Mouse (Mus musculus): Measurements from ENCODE around the gene Zcchc8. TPM values are rescaled to one million over a fixed set of nuclear protein-coding genes. Genes with fewer than 3 reads are reported as not detected.

Gene Zcchc8
- total and polyA plus RNA-seq, 3 experiments: 18.4 to 57.4 TPM; not detected in 1

- TF ChIP-seq MEF2A (IDR thresholded peaks at IDR 0.05; ENCODE audit: extremely low read depth, insufficient replicate concordance, low read depth, low read length, poor library complexity, severe bottlenecking): no peak
- no peak for TF ChIP-seq ZMIZ1 (IDR thresholded peaks at IDR 0.05; ENCODE audit: low read depth, low read length)
- no peak for TF ChIP-seq MAFK (IDR thresholded peaks at IDR 0.05; ENCODE audit: borderline replicate concordance, low read depth, low read length)
- TF ChIP-seq POLR2AphosphoS5 (IDR thresholded peaks at IDR 0.05; ENCODE audit: borderline replicate concordance, low read depth, low read length): no peak
- TF ChIP-seq POLR2AphosphoS2 (IDR thresholded peaks at IDR 0.05; ENCODE audit: low read length): no peak
- no peak for TF ChIP-seq USF1 (IDR thresholded peaks at IDR 0.05; ENCODE audit: low read depth, low read length)
- no peak for TF ChIP-seq MYB (IDR thresholded peaks at IDR 0.05; ENCODE audit: low read depth, low read length)
- TF ChIP-seq MYC (IDR thresholded peaks at IDR 0.05; ENCODE audit: low read depth, low read length): no peak
- TF ChIP-seq MAZ (IDR thresholded peaks at IDR 0.05; ENCODE audit: low read depth, low read length): no peak
- TF ChIP-seq UBTF (IDR thresholded peaks at IDR 0.05; ENCODE audit: borderline replicate concordance, insufficient read depth, low read depth, low read length): no peak
- TF ChIP-seq ELF1 (IDR thresholded peaks at IDR 0.05; ENCODE audit: low read depth, low read length): no peak
- no peak for TF ChIP-seq HCFC1 (IDR thresholded peaks at IDR 0.05; ENCODE audit: low read depth, low read length)
- TF ChIP-seq ZKSCAN1 (IDR thresholded peaks at IDR 0.05; ENCODE audit: low read depth, low read length): no peak
- no peak for TF ChIP-seq CHD2 (IDR thresholded peaks at IDR 0.05; ENCODE audit: low read length)
- TF ChIP-seq TBP (IDR thresholded peaks at IDR 0.05; ENCODE audit: low read depth, low read length): no peak
- TF ChIP-seq MXI1 (IDR thresholded peaks at IDR 0.05; ENCODE audit: low read depth, low read length): no peak
- no peak for TF ChIP-seq RCOR1 (IDR thresholded peaks at IDR 0.05; ENCODE audit: low read depth, low read length)
- H3K4me1 ChIP-seq (ENCODE audit: control insufficient read depth in 1 of 2, insufficient read depth in 2 of 2, low read length in 2 of 2): no peaks in the 10 kb centered on the region
- no peak overlapping the region for H3K27ac ChIP-seq (ENCODE audit: control insufficient read depth, low read depth, low read length)
- H3K9me3 ChIP-seq (replicated peaks; ENCODE audit: insufficient read depth, low read length): no peaks in the 10 kb centered on the region
- no peak overlapping the region for H3K4me3 ChIP-seq (ENCODE audit: control insufficient read depth in 1 of 2, insufficient read depth in 1 of 2, low read depth in 2 of 2, low read length in 2 of 2)
- no peak for DNase-seq (ENCODE audit: low read depth, low spot score)
- no peaks in the 10 kb centered on the region for H3K79me2 ChIP-seq (ENCODE audit: control insufficient read depth, insufficient read depth, low read length, poor library complexity)
- no peaks in the 10 kb centered on the region for H3K27me3 ChIP-seq (ENCODE audit: control insufficient read depth in 1 of 2, insufficient read depth in 2 of 2, low read length in 2 of 2)
- H3K9ac ChIP-seq (ENCODE audit: control insufficient read depth, low read depth, low read length, poor library complexity, severe bottlenecking): no peak overlapping the region
- peaks cover 0 to 1% of the 10 kb centered on the region in 2 experiments; a peak in 2 of 4 replicates for H3K36me3 ChIP-seq (ENCODE audit: control insufficient read depth in 1 of 2, insufficient read depth in 2 of 2, low read length in 2 of 2)
Measured at GRCm38 (mm10) chr5:123653287-123653801, 67.6 kb downstream of the Zcchc8 start.

DNA sequence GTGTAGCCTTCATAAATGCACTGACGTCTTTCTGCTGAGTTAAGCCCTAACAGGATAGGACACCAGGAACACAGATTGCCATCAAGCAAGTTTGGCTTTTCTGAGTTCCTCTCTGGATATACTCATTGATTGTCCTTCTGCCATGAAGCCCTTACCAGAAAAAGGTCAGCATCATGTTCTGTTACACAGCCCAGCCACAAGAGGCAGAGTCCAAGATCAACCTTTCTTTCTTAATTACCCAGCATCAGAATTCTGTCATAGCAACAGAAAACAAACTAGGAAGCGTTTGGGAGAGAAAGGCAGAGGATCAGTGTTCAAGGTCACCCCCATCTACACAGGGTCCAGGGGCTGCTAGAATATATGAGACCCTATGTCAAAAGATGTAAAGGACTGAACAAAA lies 70.1 kb downstream of the Zcchc8 start:
- Histone ChIP-seq H3K79me2 (ENCODE audit: control insufficient read depth, insufficient read depth, low read length, poor library complexity) (no peaks in the 10 kb centered on the region), H3K9me3 (replicated peaks; ENCODE audit: insufficient read depth, low read length) (no peaks in the 10 kb centered on the region), H3K36me3 (ENCODE audit: control insufficient read depth in 1 of 2, insufficient read depth in 2 of 2, low read length in 2 of 2) (peaks cover 0 to 1% of the 10 kb centered on the region in 2 experiments; a peak in 2 of 4 replicates), H3K27me3 (ENCODE audit: control insufficient read depth in 1 of 2, insufficient read depth in 2 of 2, low read length in 2 of 2) (no peaks in the 10 kb centered on the region), H3K4me1 (ENCODE audit: control insufficient read depth in 1 of 2, insufficient read depth in 2 of 2, low read length in 2 of 2) (no peaks in the 10 kb centered on the region), H3K4me3 (ENCODE audit: control insufficient read depth in 1 of 2, insufficient read depth in 1 of 2, low read depth in 2 of 2, low read length in 2 of 2) (no peak overlapping the region), H3K27ac (ENCODE audit: control insufficient read depth, low read depth, low read length) (no peak overlapping the region), H3K9ac (ENCODE audit: control insufficient read depth, low read depth, low read length, poor library complexity, severe bottlenecking) (no peak overlapping the region)
- no peak for DNase-seq (ENCODE audit: low read depth, low spot score)
- TF ChIP-seq TBP (IDR thresholded peaks at IDR 0.05; ENCODE audit: low read depth, low read length): no peak
- TF ChIP-seq GATA1 (IDR thresholded peaks at IDR 0.05; ENCODE audit: low read depth, low read length): no peak
- TF ChIP-seq RCOR1 (IDR thresholded peaks at IDR 0.05; ENCODE audit: low read depth, low read length): no peak

Other genes starting within 250 kb of the Zcchc8 start
- not detected in 2 replicates for gene Lrrc43, start 231.8 kb downstream of the Zcchc8 start, total RNA-seq (2012; rRNA removed)
- not detected for gene Lrrc43, start 231.8 kb downstream of the Zcchc8 start, polyA plus RNA-seq (2012; ENCODE audit: insufficient read depth in 1 of 2, insufficient read length in 2 of 2, low read depth in 1 of 2, low replicate concordance in 2 of 2, missing spikeins in 1 of 2)
- not detected in 2 replicates for gene Il31, start 231.6 kb downstream of the Zcchc8 start, total RNA-seq (2012; rRNA removed)
- not detected for gene Il31, start 231.6 kb downstream of the Zcchc8 start, polyA plus RNA-seq (2012; ENCODE audit: insufficient read depth in 1 of 2, insufficient read length in 2 of 2, low read depth in 1 of 2, low replicate concordance in 2 of 2, missing spikeins in 1 of 2)
- 0.23 and 0.39 TPM in 2 replicates for gene B3gnt4, start 210.6 kb downstream of the Zcchc8 start, total RNA-seq (2012; rRNA removed)
- gene B3gnt4, start 210.6 kb downstream of the Zcchc8 start, polyA plus RNA-seq (2012; ENCODE audit: insufficient read depth in 1 of 2, insufficient read length in 2 of 2, low read depth in 1 of 2, low replicate concordance in 2 of 2, missing spikeins in 1 of 2): under 1 TPM in 1 of 2 experiments, not detected in 1; 0.25 TPM
- gene Diablo, start 196.9 kb downstream of the Zcchc8 start, total RNA-seq (2012; rRNA removed): 46.8 and 48.9 TPM in 2 replicates
- gene Diablo, start 196.9 kb downstream of the Zcchc8 start, polyA plus RNA-seq (2012; ENCODE audit: insufficient read depth in 1 of 2, insufficient read length in 2 of 2, low read depth in 1 of 2, low replicate concordance in 2 of 2, missing spikeins in 1 of 2): 10 to 100 TPM in 1 of 2 experiments, not detected in 1; 70.8 TPM
- 0.54 TPM in 1 of 2 replicates, not detected in the other for gene Gm49027, start 195.6 kb downstream of the Zcchc8 start, total RNA-seq (2012; rRNA removed)
- gene Gm49027, start 195.6 kb downstream of the Zcchc8 start, polyA plus RNA-seq (2012; ENCODE audit: insufficient read depth in 1 of 2, insufficient read length in 2 of 2, low read depth in 1 of 2, low replicate concordance in 2 of 2, missing spikeins in 1 of 2): under 1 TPM in 1 of 2 experiments, not detected in 1; 0.53 TPM
- gene Vps33a, start 148.1 kb downstream of the Zcchc8 start, total RNA-seq (2012; rRNA removed): 20.9 and 21.4 TPM in 2 replicates
- 10 to 100 TPM in 1 of 2 experiments, not detected in 1; 23.9 TPM for gene Vps33a, start 148.1 kb downstream of the Zcchc8 start, polyA plus RNA-seq (2012; ENCODE audit: insufficient read depth in 1 of 2, insufficient read length in 2 of 2, low read depth in 1 of 2, low replicate concordance in 2 of 2, missing spikeins in 1 of 2)
- 13.3 and 16.2 TPM in 2 replicates for gene Clip1, start 36.5 kb downstream of the Zcchc8 start, total RNA-seq (2012; rRNA removed)
- 10 to 100 TPM in 1 of 2 experiments, not detected in 1; 23.0 TPM for gene Clip1, start 36.5 kb downstream of the Zcchc8 start, polyA plus RNA-seq (2012; ENCODE audit: insufficient read depth in 1 of 2, insufficient read length in 2 of 2, low read depth in 1 of 2, low replicate concordance in 2 of 2, missing spikeins in 1 of 2)
- gene Rsrc2, start 28.3 kb upstream of the Zcchc8 start, total RNA-seq (2012; rRNA removed): 55.2 and 56.9 TPM in 2 replicates
- gene Rsrc2, start 28.3 kb upstream of the Zcchc8 start, polyA plus RNA-seq (2012; ENCODE audit: insufficient read depth in 1 of 2, insufficient read length in 2 of 2, low read depth in 1 of 2, low replicate concordance in 2 of 2, missing spikeins in 1 of 2): 10 to 100 TPM in 1 of 2 experiments, not detected in 1; 82.9 TPM
- gene Kntc1, start 28.6 kb upstream of the Zcchc8 start, total RNA-seq (2012; rRNA removed): 27.0 and 28.5 TPM in 2 replicates
- 10 to 100 TPM in 1 of 2 experiments, not detected in 1; 29.7 TPM for gene Kntc1, start 28.6 kb upstream of the Zcchc8 start, polyA plus RNA-seq (2012; ENCODE audit: insufficient read depth in 1 of 2, insufficient read length in 2 of 2, low read depth in 1 of 2, low replicate concordance in 2 of 2, missing spikeins in 1 of 2)
- gene Hcar2, start 144.4 kb upstream of the Zcchc8 start, total RNA-seq (2012; rRNA removed): not detected in 2 replicates
- not detected for gene Hcar2, start 144.4 kb upstream of the Zcchc8 start, polyA plus RNA-seq (2012; ENCODE audit: insufficient read depth in 1 of 2, insufficient read length in 2 of 2, low read depth in 1 of 2, low replicate concordance in 2 of 2, missing spikeins in 1 of 2)
- not detected in 2 replicates for gene Hcar1, start 158.9 kb upstream of the Zcchc8 start, total RNA-seq (2012; rRNA removed)
- not detected for gene Hcar1, start 158.9 kb upstream of the Zcchc8 start, polyA plus RNA-seq (2012; ENCODE audit: insufficient read depth in 1 of 2, insufficient read length in 2 of 2, low read depth in 1 of 2, low replicate concordance in 2 of 2, missing spikeins in 1 of 2)
- 100 and 109 TPM in 2 replicates for gene Denr, start 186.1 kb upstream of the Zcchc8 start, total RNA-seq (2012; rRNA removed)
- 100 to 1,000 TPM in 1 of 2 experiments, 10 to 100 TPM in 1; 62.4 to 323 TPM for gene Denr, start 186.1 kb upstream of the Zcchc8 start, polyA plus RNA-seq (2012; ENCODE audit: insufficient read depth in 1 of 2, insufficient read length in 2 of 2, low read depth in 1 of 2, low replicate concordance in 2 of 2, missing spikeins in 1 of 2)
- gene Gm43518, start 206.3 kb upstream of the Zcchc8 start, total RNA-seq (2012; rRNA removed): 1.5 and 2.1 TPM in 2 replicates
- gene Gm43518, start 206.3 kb upstream of the Zcchc8 start, polyA plus RNA-seq (2012; ENCODE audit: insufficient read depth in 1 of 2, insufficient read length in 2 of 2, low read depth in 1 of 2, low replicate concordance in 2 of 2, missing spikeins in 1 of 2): 1 to 10 TPM in 1 of 2 experiments, not detected in 1; 3.6 TPM
- 7.5 and 8.5 TPM in 2 replicates for gene Ccdc62, start 209.6 kb upstream of the Zcchc8 start, total RNA-seq (2012; rRNA removed)
- 10 to 100 TPM in 1 of 2 experiments, not detected in 1; 13.4 TPM for gene Ccdc62, start 209.6 kb upstream of the Zcchc8 start, polyA plus RNA-seq (2012; ENCODE audit: insufficient read depth in 1 of 2, insufficient read length in 2 of 2, low read depth in 1 of 2, low replicate concordance in 2 of 2, missing spikeins in 1 of 2)

Measured in MEL (cell line).